Mouse (Mus musculus): ENCODE results near the gene Fmnl1. TPM values are rescaled to one million over a fixed set of nuclear protein-coding genes. Genes with fewer than 3 reads are reported as not detected.

Gene Fmnl1
- polyA plus RNA-seq (2017; shearing (Covaris generic)): 56.4 TPM

DNA sequence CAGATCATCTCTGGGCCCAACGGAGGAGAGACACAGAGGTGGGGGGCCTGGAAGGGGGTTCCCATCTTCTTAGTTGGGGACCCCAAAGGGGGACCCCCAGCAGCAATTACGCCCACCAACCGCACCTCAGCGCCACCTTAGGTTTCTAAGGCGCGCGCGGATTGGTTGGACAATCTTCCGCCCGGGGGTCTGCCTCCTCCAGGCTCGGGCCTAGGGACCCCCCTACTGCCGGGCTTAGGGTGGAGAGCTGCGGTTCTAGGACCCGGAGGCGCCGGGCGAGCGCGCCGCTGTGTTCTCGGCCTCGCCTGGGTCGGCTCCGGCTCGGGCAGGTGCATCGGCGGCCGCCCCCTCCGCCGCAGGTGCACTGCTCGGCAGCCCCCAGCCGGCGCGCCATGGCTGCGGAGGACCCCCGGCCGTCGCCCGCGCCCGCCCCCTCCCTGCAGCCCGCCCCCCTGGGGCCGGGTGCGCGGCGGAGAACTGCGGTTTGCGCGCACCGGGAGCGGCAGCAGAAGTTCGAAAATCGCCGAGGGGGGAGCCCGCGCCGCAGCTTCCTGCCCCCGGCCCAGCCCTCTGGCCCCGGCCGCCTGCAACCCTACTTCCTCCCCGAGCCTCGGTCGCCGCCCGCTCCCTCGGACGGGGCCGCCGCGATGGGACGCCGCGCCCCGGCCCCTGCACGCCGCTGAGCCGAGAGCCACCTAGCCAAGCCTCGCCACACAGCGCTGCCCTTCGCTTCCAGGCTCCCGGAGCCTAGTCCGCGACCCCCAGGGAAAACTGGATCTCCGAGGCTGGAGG is at the start of gene Fmnl1:
TSS of gene Fmnl1 (plus strand) at position 614 of the 792 bp plus-strand sequence.

DNA sequence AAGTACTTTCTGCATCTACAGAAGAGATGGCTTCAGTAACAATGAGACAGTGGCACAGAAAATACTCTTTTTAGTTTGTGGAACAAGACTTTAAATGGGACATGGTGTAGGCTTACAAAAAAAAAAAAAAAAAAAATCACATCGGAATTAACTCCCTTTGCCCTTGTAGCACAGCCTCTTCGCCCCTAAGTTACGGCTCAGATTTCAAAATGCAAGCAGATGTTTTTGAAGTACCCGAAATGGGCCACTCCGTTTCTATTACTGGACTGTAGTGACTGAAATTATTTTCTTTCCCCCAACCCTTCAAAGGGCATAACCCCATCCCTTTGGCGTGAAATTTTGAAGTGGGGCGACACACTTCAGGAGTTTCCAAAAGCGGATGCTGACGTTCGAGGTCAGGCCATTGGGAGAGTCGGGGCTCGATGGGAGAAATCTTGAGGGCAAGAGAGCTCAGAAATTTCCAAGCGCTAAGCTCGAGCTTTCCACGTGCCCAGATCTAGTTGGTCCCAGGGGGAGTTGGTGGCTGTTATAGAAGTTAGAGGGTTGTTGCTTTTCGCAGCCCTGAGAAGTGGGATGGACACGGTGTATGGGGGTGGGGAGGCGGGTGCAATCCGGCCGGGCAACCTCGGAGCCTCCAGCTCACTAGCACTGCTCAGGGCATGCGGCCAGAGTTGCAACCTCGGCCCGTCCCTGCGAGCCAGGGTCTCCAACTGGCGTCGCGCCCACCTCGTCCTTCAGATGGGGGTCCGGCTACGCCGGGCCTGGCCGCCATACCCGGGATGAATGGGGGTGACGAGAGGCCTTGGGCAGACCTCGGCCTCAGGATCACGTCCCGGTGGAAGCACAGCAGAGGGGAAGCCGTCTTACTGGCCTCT is 39.0 kb upstream of the Fmnl1 start, which contains the start of gene Hexim2:
TSS of gene Hexim2 (plus strand) at position 729 of the 875 bp plus-strand sequence.

DNA sequence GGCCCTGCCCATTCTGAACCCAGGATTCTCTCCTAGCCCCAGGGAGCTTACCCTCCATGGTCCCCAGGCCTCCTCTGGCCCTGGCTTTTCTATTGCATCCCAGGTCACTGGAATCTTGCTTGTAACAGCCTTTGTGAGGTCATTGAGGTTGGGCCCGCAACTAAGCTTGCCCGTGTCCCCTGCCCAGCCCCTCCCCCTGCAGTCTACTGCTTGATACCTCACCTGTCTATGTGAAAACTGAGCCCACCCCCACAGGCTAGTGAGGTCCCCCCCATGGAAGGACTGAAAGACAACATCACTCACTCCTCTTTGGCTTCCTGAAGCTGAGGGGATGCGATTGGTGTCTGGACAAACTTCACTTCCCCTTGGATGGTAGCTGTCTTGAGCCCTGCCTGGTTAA is 37.6 kb downstream of the Fmnl1 start, which contains the start of gene 1700023F06Rik:
TSS of gene 1700023F06Rik (minus strand) at position 101 of the 400 bp plus-strand sequence.

DNA sequence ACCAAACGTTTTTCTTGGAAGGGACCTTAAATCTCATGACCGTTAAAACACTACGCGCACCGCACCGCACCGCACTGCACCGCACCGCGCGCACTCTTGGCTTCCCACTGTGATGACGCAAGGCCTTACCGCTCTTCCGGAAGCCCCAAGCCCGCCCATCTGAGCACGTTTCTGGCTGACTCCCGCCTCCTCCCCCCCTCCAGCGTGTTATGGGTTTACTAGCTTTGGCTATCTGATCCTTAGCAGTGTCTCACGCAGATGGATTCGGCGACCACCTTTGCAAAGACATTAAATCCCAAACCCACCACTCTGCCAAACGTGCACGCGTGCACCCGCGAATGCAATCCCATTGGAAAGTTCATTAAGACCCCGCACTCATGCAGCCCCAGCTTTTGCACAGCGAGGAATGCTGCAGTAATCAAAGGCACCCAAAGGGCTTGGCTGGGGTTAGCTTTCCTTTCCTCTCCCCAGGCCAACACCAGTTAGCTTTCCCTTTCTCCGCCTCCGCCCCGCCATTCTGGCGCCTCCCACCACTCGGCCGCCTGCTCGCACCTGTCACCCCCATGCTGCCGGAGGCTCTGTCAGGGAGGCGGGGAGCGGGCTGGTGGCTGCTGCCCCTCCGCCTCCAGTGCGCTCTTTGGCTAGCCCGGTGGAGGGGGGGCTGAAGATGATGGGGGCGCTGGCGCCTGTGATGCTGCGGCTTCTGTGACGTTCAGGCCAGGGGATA is 47.0 kb downstream of the Fmnl1 start, which contains the start of gene Spata32:
TSS of gene Spata32 (minus strand) at position 643 of the 727 bp plus-strand sequence.

Other genes starting within 250 kb of the Fmnl1 start
- 2.6 TPM for gene Kif18b, start 246.0 kb upstream of the Fmnl1 start, polyA plus RNA-seq (2017; shearing (Covaris generic))
- not detected for gene C1ql1, start 224.4 kb upstream of the Fmnl1 start, polyA plus RNA-seq (2017; shearing (Covaris generic))
- 81.7 TPM for gene Nmt1, start 142.9 kb upstream of the Fmnl1 start, polyA plus RNA-seq (2017; shearing (Covaris generic))
- 34.8 TPM for gene Dcakd, start 142.8 kb upstream of the Fmnl1 start, polyA plus RNA-seq (2017; shearing (Covaris generic))
- gene Plcd3, start 69.4 kb upstream of the Fmnl1 start, polyA plus RNA-seq (2017; shearing (Covaris generic)): not detected
- 57.4 TPM for gene Acbd4, start 69.4 kb upstream of the Fmnl1 start, polyA plus RNA-seq (2017; shearing (Covaris generic))
- gene Hexim1, start 54.9 kb upstream of the Fmnl1 start, polyA plus RNA-seq (2017; shearing (Covaris generic)): 4.0 TPM
- gene Hexim2, start 38.7 kb upstream of the Fmnl1 start, polyA plus RNA-seq (2017; shearing (Covaris generic)): 3.8 TPM
- not detected for gene 1700023F06Rik, start 37.5 kb downstream of the Fmnl1 start, polyA plus RNA-seq (2017; shearing (Covaris generic))
- not detected for gene Spata32, start 47.3 kb downstream of the Fmnl1 start, polyA plus RNA-seq (2017; shearing (Covaris generic))
- gene Map3k14, start 96.4 kb downstream of the Fmnl1 start, polyA plus RNA-seq (2017; shearing (Covaris generic)): 37.9 TPM
- gene Arhgap27, start 192.6 kb downstream of the Fmnl1 start, polyA plus RNA-seq (2017; shearing (Covaris generic)): 96.8 TPM
- gene Plekhm1, start 241.6 kb downstream of the Fmnl1 start, polyA plus RNA-seq (2017; shearing (Covaris generic)): 25.2 TPM

Data from CD4-positive, CD25-positive, alpha-beta regulatory T cell, adult 9 weeks (primary cell).